Mouse (Mus musculus) megakaryocyte, adult 5-6 weeks (primary cell): ENCODE measurements around the gene Calm3. TPM values are rescaled to one million over a fixed set of nuclear protein-coding genes. Genes with fewer than 3 reads are reported as not detected.

Source experiments
- ATAC-seq: 2 replicates; pipeline ENCODE4 v1.8.0; 2016; ENCODE audit warnings: mild to moderate bottlenecking, inconsistent platforms; ENCODE audit not compliant: poor library complexity, severe bottlenecking
- total RNA-seq, 2 experiments: library from RNA; stranded (forward) in 1 of 2; stranded (reverse) in 1 of 2; fragments of 153-499, 151-499 nt in 1 of 2; fragments of 221-1000, 200-1000 nt in 1 of 2; gene quantifications; 2 replicates each; pipeline versions ENCODE4 v1.2.3 to v1.2.4; 2015 to 2017

Gene Calm3
- total RNA-seq, 2 experiments from 2014 or later, result 113 to 392 TPM

DNA sequence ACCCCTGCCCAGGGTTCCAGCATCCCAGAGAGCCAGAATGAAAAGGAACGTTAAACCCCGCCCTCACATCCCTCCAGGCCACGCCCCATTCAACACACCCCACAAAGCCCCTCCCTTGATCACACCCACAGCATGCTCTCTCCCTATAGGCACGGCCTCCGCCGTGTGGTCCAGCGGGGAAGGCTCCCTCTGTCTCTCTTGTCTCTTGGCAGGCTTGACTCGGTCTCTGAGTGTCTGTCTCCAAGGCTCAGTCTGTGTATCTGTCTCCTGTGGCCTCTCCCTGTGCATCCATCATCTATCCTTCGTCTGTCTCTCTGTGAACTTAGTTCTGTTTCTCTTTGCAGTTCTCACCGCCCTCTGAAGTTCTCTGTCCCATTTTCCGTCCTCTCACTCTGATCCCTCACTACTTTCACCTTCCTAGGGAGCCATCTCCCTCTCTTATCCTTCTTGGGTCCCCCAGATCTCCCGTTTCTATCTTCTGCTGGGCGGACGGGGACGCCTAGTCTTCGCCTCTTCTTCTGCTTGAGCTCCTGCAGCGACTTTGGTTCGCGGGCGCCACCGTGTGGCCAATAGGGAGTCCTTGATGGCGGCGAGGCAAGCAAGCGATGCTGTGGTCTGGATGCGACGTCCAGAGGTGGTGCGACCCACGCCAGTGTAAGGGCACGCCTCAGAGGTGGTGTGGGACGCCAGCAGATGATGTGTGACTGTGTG, 32.1 kb downstream of the Calm3 start, which contains the start of gene Gng8:
TSS of gene Gng8 (plus strand) at position 146 of the 711 bp plus-strand sequence.
- peak; percentile 87 for ATAC-seq

DNA sequence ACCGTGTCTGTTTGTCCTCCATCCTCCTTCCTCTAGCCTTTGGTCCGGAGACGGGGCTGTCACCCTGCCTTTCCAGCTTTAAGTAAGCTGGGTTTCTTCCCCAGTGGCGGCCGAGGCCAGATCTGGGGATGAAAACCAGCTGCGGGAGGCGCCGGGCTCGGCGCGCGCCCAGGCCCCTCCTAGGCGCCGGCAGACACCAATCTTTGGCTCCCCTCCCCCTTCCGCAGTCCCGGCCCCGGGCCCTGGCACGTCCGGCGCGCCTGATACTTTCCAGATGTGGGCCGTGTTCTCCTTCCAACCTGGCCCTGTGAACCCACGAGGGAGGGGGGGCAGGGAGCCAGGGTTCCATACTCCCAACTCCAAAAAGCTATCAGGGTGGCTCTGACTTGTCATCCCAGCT, 33.0 kb downstream of the Calm3 start:
- no peak for ATAC-seq

DNA sequence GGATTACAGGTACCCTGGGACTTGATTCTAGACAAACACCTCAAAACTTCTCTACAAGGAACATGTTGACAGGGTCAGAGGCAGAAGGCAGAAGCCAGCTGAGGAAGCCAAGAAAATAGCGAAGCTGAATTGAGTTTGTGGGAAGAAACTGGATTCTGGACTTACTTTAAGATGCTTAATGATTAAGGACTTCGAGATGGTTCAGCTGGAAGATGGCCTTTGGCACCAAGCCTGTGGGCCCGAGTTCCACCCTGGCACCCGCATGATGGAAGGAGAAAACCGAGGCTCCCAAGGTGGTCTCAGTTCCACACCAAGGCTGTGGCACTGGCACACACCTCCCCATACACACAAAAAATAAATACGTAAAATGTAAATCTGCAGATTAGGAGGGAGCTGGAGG, 33.4 kb downstream of the Calm3 start:
- no peak for ATAC-seq

DNA sequence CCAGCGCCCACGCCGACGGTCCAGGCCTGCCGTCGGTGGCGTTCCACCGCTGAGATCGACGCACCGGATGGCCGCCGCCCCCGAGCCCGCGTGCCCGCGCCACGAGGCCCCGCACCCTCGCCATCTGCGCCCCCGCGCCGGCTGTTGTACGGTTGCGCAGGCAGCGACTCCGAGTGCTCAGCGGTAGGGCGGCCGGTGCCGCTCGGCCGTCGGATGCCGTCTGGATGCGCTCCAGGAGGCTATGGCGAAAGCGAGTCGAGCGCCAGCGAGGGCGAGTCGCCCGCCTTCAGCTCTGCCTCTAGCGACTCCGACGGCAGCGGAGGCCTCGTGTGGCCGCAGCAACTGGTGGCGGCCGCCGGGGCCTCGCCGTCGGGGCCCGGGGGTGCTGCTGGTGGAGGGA, 38.0 kb downstream of the Calm3 start:
- no peak for ATAC-seq

DNA sequence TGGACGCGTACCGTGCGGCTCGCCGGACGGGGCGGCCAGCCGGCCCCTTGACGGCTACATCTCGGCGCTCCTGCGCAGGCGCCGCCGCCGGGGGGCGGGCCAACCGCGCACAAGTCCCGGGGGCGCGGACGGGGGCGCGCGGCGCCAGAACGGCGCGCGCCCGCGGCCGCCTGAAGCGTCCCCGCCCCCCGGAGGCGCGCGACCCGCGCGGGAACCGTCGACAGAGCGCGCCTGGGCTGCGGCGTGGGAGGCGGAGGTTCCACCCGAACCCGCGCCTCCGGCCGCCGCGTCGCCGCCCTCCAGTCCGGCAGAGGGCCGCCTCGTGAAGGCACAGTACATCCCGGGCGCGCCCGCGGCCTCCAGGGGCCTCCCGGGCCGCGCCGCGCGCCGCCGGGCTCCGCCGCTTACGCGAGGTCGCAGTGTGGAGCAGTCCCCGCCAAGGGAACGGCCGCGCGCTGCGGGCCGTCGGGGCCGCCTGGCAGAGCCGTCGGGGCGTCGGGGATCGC, 38.6 kb downstream of the Calm3 start:
- no peak for ATAC-seq

DNA sequence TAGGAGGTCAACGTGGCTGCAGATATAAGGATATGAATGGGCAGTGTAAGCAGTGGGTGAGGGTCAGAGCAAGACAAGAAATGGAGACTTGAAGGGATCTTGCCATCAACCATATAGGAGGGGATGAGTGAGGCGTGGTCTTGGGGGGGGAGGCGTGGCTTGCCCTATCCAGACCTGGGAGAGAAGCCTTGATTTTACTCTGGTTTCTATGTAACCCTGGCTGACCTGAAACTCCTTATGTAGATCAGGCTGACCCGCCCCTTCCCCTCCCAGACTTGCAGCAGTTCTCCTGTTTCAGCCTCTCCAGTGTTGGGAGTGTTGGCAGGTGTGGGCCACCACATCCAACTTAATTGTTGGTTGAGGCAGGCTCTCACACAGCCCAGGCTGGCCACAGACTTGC, 39.6 kb downstream of the Calm3 start:
- no peak for ATAC-seq

DNA sequence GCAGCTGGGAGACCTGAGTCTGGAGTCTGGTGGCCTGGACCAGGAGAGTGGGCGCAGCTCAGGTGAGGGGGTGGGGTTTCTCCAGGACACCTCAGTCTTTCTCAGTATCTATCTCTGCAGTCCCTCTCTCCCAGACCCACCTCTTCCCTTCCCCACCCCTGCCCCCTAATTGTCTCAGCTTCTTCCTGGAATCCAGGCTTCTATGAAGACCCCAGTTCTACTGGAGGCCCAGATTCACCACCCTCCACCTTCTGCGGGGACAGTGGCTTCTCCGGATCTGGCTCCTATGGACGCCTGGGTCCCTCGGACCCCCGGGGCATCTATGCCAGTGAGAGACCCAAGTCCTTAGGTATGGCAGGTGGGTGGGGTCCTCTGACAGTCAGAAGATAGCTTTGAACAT, 40.8 kb downstream of the Calm3 start:
- ATAC-seq, result no peak

DNA sequence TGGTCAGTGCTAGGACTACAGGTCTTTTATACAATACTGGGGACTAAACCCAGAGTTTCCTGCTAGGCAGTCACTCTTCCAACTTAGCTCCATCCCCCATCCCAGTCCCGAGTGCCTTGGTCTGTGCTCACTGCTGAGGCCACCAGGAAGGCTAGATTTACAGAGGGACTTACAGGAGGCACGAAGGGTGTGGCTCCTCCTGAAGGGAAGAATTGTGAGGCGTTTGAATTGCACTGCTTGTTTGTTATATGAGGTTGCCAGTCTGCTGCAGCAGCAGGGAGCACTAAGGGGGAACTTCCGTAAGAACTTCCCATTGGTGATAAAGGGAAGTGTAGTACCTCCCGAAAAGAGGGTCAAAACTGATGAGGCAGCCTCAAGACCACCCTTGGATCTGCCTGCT, 43.3 kb downstream of the Calm3 start:
- no peak for ATAC-seq

DNA sequence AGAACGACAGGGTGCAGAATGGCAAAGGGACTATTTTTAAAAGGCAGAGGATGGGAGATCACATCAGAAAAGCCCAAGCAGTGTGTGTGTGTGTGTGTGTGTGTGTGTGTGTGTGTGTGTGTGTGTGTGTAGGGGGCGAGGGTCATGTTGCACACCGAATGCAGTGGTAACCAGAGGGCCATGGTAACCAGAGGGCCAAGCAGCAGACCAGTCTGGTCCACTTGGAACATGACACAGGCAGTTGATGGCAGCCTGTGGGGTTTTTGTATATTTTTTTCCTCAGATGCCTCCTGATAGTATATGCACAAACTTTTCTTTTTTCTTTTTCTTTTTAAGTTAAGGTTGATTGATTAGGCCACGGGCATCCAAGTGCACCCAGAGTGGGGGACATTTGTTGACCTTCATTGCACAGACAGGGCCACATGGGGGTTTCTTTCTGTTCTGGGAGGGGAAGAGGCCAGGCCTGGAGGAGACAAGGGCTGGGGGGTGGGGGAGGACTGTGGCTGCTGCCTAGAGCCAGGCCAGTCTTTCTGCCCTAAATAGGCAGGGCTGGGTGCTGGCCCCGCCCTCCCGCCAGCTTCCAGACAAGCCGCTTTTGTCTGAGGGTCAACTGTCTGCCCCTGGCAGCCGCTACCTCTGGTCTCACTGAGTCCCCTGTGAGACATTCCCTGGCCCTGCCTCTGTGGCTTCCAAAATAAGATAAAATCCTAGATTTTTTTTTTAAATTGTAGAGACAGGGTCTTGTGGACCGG, 43.9 kb downstream of the Calm3 start:
- no peak for ATAC-seq

DNA sequence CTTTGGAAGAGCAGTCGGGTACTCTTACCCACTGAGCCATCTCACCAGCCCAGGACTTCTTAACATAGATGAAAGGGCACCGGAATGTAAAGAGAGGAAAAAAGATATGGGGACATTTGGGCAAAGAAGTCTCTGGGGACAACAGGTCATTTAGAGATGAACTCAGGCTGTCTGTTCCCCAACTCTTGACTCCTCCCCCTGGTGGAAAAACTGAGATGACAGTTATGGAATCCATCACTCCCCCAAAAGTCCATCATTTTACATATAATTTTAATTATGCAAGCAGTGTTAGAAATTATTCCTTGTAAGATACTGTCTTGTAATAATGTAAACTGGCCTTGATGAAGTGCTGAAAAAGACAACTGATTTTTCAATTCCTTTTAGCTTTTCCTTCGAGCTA, 46.2 kb downstream of the Calm3 start:
- ATAC-seq, result no peak

DNA sequence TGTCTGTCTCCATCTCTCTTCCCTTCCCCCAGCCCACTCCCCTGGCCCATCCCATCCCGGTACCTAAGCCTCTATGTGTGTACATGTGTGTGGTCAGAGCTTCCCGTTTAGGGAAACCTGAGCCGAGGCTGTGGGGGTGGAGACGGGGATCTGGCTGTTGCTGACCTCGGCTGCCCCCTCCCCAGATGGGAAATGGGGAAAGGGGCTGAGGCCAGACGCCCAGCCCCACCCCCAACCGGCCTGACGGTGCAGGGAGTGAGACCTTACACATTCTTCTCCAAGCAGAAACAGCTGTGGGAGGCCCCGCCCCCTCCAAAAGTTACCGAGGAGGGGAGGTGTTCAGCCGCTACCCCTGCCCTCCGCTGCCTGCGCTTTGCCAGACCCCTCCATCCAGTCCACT, 47.3 kb downstream of the Calm3 start:
- ATAC-seq, result no peak

DNA sequence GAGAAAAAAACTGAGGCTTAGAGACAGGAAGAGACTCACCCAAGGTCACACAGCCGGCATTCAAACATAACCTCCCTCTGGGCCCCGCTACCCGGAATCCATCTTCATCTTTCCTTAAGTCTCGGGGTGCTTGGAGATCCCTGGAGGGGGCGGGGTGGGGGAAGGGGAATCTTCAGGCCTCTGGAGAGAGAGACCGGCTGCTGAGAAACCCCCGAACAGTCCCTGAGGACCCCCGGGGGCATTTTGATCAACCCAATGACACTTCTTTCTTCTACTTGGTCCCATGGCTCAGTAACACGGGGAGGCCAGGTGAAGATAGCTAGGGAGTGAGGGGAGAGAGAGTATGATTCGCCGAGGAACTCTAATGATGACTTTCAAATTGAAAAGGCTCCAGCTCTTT, 47.9 kb downstream of the Calm3 start:
- ATAC-seq, result no peak

DNA sequence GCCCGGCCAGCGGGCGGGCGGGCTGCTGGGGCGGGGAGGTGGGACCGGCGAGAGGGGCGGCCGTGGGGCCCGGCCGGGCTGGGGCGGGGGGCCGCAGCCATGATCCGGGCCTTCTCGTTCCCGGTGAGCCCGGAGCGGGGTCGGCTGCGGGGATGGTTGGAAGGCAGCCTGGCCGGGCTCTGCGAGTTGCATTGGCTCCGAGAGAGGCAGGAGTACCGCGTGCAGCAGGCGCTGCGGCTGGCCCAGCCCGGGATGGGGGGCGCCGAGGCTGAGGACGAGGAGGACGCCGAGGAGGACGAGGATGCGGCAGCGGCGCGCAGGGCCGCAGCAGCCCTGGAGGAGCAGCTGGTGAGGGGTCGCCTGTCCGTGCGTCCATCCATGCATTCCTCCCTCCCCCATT, 48.6 kb downstream of the Calm3 start:
- ATAC-seq, result no peak

DNA sequence AGATGAGACGGTGACA, 48.8 kb downstream of the Calm3 start, which contains the start of gene Dact3:
TSS of gene Dact3 (plus strand) at position 8 of the 16 bp plus-strand sequence.
- no peak for ATAC-seq

DNA sequence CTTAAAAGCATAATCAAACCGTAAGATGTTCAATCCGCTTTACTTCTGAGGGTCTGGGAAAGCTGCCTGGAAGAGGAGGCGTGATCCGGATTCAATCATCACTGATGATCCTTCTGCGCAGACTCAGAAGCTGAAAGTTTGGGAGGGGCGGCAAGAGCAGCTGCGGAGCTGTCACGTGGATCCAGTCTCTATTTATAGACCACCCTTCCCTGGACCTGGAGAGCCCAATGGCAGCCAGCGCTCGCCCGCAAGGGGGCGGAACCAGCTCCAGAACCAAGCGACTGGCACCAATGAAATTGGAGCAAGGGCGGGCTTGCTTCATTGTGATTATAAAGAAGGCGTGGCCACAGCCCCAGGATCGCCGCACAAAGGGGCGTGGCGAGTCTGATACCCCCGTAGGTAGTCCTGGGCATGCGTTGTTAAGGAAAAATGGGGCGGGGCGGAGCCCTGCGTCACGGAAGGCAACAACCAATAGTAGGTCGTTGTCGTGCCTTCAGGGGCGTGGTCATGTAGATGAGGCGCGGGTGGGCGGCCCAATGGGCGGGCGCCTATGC, 49.1 kb downstream of the Calm3 start:
- peak; percentile 88 for ATAC-seq

DNA sequence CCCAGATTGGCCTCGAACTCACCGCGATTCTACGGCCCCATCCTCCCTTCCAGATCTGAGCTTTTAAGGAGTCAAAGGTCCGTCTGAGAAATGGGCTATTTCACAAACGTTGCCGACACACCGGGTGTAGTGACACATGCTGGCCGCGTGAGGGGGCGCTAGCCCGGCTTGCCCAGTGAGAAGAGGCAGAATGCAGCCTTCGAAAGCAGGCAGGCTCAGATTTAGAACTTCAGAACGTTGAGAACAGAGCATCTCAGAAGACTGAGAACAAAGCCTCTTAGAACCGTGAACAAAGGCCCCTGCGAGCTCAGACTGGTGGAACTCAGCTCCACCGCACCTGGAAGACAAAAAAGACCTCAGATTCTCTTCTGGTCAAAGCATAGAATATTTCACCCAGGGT, 49.7 kb downstream of the Calm3 start:
- peak; percentile 72 for ATAC-seq

DNA sequence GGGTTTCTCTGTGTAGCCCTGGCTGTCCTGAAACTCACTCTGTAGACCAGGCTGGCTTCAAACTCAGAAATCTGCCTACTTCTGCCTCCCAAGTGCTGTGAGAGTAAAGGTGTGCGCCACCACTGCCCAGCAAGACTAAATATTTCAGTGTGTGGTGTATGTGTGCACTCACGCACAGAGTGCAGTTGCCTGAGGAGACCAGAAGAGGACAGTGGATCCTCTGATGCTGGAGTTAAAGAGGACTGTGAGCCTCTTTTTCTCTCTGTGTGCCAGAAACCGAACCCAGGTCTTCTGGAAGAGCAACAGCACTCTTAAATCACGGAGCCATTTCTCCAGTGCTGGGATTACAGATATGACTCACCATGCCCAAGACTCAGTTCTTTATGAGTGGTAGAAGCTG, 50.5 kb downstream of the Calm3 start:
- ATAC-seq, result no peak

DNA sequence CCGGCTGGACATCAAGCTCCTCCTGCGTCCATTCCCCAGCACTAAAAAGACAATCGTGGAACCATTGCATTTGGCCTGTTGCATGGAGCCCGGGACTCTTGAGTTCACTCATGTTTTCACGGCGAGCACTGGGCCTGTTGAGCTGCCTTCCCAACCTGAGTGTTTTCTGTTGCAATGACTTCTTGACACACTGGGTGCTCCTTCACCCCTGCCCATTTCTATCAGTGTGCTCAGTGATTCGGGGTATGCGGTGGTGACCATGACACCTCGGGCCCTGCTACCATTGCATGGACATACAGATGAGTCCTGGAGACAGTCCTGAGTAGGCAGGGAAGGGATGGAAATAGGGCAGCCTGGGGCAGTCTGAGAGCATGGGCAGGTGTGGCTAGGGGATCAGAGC, 51.4 kb downstream of the Calm3 start:
- ATAC-seq, result no peak

DNA sequence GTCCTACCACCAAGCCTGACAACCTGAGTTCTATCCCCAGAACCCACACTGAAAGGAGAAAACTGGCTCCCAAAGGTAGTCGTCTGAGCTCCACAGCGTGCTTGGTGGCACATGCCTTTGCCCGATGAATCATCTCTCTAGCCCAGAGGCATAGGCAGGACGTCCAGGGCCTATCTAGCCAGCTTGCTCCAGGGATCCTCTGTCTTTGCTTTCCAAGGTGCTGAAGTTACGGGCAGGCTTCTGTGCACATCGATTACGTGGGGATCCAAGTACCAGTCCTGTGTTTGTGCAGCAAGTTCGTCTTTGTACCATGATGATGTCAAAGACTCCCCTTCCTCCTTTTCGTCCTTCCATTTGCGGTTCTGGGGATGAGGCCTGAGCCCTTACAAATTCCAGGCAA, 52.3 kb downstream of the Calm3 start:
- no peak for ATAC-seq

DNA sequence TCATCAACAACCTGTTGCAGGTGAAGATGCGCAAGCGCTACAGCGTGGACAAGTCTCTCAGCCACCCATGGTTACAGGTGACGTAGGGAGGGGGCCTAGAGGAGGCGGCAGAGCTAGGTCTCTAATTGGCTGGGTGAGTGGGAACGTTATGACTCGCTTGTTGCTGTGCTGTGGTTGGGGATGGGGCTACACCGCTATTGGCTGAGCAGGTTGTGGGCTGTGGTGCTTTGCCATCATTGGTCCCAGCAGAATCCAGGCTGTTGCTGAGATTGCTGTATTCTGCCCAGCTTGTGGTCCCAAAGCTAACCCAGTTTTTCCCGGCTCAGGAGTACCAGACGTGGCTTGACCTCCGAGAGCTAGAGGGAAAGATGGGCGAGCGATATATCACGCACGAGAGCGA, 54.4 kb downstream of the Calm3 start:
- ATAC-seq, result no peak

DNA sequence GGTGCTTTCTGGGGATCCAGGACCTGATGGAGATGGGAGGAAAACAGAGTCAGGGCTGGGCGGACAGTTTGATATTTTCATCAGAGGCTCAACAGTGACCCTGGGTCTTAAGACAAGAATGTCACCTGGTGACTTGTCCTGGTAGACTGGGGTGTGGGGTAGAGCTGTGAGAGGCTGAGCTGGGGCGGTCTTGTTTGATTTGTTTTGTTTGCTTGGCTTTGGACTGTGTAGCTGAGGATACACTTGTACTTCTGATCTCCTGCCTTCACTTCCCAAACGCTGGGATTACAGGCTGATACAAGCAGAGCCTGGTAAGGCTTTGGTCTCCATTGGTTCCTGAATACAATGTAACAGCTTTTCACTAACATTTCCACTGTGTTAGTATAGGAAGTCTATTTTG, 56.4 kb downstream of the Calm3 start:
- ATAC-seq, result no peak
